Mouse (Mus musculus): ENCODE results near the gene Ccdc50.

GRCm38 (mm10) chr16:27449360-27449759, 60.7 kb downstream of the Ccdc50 start:
- TF ChIP-seq CTCF (IDR thresholded peaks at IDR 0.05; ENCODE audit: low read depth, low read length) (no peak), POLR2A (IDR thresholded peaks at IDR 0.05; ENCODE audit: insufficient read depth, low read length) (no peak)
